Mouse (Mus musculus) T-helper 2 cell (primary cell): ENCODE measurements at regions not wholly inside any gene's neighbourhood (a gene's known extent, or its start where the extent isn't known, plus 50 kb on each side); places are given as distances from the start of the nearest gene placed in this dataset.
"Not testable (repeated sequence)": the region's sequence is repeated elsewhere in the genome, so short reads cannot be mapped to it uniquely, and the experiment has no call there.

Experiments used
- in situ Hi-C: fragments of 300-600 bp; cut with MboI, MseI; formaldehyde crosslinking; loops from one replicate; pipeline ENCODE4 v1.15.1; 2025; ENCODE audit warnings: high pct_unique_total_duplicates

- in situ Hi-C loops: no loop called here
Measured at GRCm38 (mm10) chr6:66382347-66383010, 152.7 kb upstream of the Mad2l1 start.

- in situ Hi-C loops: no loop called here
Measured at GRCm38 (mm10) chr6:66395147-66395546, 140.0 kb upstream of the Mad2l1 start.

- in situ Hi-C loops: no loop called here
Measured at GRCm38 (mm10) chr6:66397411-66397810, 137.8 kb upstream of the Mad2l1 start.

GRCm38 (mm10) chr6:66398674-66399073, 136.5 kb upstream of the Mad2l1 start:
- in situ Hi-C loops: no loop called here

- in situ Hi-C loops: no loop called here
Measured at GRCm38 (mm10) chr6:66399091-66399755, 136.0 kb upstream of the Mad2l1 start.

- in situ Hi-C loops: no loop called here
Measured at GRCm38 (mm10) chr6:66401468-66401867, 133.7 kb upstream of the Mad2l1 start.

GRCm38 (mm10) chr6:66401868-66402440, 133.2 kb upstream of the Mad2l1 start:
- in situ Hi-C loops: no loop called here

- in situ Hi-C loops: no loop called here
Measured at GRCm38 (mm10) chr6:66414822-66415221, 120.4 kb upstream of the Mad2l1 start.

- in situ Hi-C loops: no loop called here
Measured at GRCm38 (mm10) chr6:66419452-66420041, 115.6 kb upstream of the Mad2l1 start.

- in situ Hi-C loops: no loop called here
Measured at GRCm38 (mm10) chr6:66428370-66428769, 106.8 kb upstream of the Mad2l1 start.

- in situ Hi-C loops: not testable (repeated sequence)
Measured at GRCm38 (mm10) chr6:66450408-66450807, 84.8 kb upstream of the Mad2l1 start.

GRCm38 (mm10) chr6:66458172-66458571, 77.0 kb upstream of the Mad2l1 start:
- in situ Hi-C loops: no loop called here

GRCm38 (mm10) chr6:66464540-66464939, 70.7 kb upstream of the Mad2l1 start:
- in situ Hi-C loops: loop anchor here (10.0 kb wide), 1 partner anchor 370 kb away; no protein-coding TSS in a partner anchor

GRCm38 (mm10) chr6:66465137-66465853, 69.9 kb upstream of the Mad2l1 start:
- in situ Hi-C loops: loop anchor here (10.0 kb wide), 1 partner anchor 370 kb away; no protein-coding TSS in a partner anchor

- in situ Hi-C loops: loop anchor here (10.0 kb wide), 1 partner anchor 372 kb away; no protein-coding TSS in a partner anchor
Measured at GRCm38 (mm10) chr6:66466757-66467156, 68.4 kb upstream of the Mad2l1 start.

GRCm38 (mm10) chr6:66470627-66471249, 64.5 kb upstream of the Mad2l1 start:
- in situ Hi-C loops: no loop called here

- in situ Hi-C loops: no loop called here
Measured at GRCm38 (mm10) chr6:66471786-66472185, 63.4 kb upstream of the Mad2l1 start.

GRCm38 (mm10) chr6:66472697-66473096, 62.5 kb upstream of the Mad2l1 start:
- in situ Hi-C loops: no loop called here

- in situ Hi-C loops: no loop called here
Measured at GRCm38 (mm10) chr6:66477575-66477974, 57.6 kb upstream of the Mad2l1 start.

- in situ Hi-C loops: no loop called here
Measured at GRCm38 (mm10) chr6:66478326-66478964, 56.7 kb upstream of the Mad2l1 start.

GRCm38 (mm10) chr6:66479576-66479975, 55.6 kb upstream of the Mad2l1 start:
- in situ Hi-C loops: no loop called here
